Mouse (Mus musculus) cerebellum, adult 9-11 months (tissue): ENCODE data around the gene Inpp5b.

ENCODE experiments used
- DNase-seq: peaks from one replicate; pipeline ENCODE4 v3.0.0; 2022

Inpp5b gene

DNA sequence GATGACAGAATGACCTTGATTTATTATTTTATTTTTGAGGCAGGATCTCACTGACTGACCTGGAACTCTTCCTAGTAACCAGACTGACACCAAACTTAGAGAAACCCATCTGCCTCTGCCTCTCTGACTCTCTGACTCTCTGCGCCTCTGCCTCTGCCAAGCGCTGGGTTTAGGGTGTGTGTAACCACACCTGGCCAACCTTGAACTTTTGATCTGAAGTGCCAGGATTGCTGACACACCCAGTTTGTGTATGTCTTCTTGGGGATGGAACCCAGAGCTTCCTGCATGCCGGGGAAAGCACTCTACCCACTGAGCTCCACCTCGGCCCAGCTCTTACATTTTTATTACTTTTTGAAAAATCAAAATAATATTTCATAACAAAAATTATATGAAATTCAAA lies 77.2 kb downstream of the Inpp5b start:
- no peak for DNase-seq

DNA sequence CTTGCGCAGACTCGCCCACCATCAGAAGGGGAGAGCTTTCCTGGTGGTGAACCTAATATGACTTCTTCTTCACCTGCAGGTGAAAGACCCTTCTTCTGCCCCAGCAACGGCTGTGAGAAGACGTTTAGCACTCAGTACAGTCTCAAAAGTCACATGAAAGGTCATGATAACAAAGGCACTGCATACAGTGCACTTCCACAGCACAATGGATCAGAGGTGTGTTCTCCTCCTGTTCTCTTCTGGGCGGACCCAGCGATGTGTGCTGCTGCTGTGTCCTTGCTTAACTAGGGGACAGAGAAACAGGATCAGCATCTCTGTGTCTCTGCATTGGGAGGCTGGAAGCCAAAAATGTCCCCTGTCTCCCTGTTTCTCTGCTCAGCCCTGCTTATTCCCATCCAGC lies 83.3 kb downstream of the Inpp5b start:
- DNase-seq, result no peak

DNA sequence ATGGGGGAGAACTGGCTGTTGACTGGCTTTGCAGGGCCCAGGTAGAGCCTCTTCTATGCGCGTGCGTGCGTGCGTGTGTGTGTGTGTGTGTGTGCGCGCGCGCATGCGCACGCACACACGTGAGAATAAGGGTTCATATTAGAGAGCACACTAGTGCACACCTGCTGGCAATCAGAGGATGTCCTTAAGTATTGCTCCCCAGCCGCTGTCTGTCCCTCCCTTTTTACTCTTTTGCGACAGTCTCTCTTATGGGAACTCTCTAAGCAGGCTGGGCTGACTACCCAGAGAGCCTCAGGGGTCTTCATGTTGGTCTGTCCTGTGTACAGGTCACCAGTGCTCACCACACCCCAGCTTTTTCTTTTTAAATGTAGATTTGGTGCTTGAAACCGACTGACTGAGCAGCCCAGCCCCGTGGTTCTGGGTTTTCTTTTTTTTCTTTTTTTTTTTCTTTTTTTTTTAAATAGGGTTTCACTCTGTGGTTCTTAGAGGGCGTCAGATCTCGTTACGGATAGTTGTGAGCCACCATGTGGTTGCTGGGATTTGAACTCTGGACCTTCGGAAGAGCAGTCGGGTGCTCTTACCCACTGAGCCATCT lies 83.8 kb downstream of the Inpp5b start:
- no peak for DNase-seq

GRCm38 (mm10) chr4:124829671-124830070 lies 88.0 kb downstream of the Inpp5b start:
- DNase-seq, result no peak

GRCm38 (mm10) chr4:124832796-124833195 lies 91.1 kb downstream of the Inpp5b start:
- no peak for DNase-seq

DNA sequence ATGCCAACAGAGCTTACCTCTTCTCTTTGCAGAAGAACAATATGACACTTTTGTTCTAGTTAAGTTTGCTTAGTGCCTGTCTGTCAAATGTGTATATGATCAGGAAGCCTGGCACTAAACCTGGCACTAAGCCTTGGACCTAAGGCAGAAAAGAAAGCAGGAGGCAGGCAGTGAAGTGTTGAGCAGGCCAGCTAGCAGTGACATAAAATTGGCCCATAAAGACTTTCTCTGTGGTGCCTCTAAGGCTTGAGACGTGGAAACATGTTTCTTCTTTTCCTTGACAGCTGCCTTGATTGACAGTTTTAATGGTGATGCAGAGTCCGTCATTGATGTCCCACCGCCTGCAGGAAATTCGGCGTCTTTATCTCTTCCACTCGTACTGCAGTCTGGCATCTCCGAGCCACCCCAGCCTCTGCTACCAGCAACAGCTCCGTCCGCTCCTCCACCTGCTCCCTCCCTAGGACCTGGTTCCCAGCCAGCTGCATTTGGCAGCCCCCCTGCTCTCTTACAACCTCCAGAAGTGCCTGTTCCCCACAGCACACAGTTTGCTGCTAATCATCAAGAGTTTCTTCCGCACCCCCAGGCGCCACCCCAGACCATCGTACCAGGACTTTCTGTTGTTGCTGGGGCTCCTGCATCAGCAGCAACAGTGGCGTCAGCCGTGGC lies 96.5 kb downstream of the Inpp5b start:
- DNase-seq, result peak; percentile 35

GRCm38 (mm10) chr4:124840998-124841397 lies 99.3 kb downstream of the Inpp5b start:
- DNase-seq, result no peak

DNA sequence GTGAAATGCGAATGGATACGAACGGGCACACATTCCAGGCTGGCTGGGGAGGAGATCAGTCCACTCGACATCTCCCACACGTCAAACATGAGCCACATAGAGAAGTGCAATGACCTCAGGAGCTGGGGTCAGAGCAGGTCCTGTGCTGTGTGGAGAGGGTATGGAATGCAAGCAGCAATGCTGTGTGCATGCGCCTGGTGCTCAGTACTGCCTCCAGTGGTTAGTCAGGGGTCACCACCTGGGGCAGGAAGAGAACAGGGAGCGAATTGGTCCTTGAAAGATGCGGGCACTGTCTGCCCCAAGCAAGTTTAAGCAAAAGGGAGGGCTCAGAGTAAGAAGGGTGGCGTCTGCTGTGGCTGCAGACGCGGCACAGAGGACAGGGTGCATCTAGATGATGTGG lies 101.8 kb downstream of the Inpp5b start:
- peak; percentile 41 for DNase-seq

DNA sequence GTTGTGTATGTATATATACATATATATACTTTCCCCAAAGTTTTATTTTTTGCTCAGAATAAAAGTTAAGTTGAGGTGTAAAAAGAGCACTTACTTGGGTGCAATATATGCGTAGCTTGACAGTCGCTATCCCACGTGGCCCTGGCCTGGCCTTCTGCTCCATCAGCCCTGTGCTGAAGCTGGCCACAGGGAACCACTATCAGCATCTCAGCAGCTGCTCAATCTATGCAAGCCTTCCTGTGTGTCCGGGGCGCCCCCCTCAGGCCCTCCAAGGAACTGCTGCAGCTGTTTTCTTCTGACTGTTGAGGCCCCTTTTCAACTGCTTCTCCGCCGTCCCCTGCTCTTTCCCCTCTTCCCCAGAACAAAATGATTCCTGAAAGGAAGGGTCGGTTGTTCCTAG lies 105.9 kb downstream of the Inpp5b start:
- peak; percentile 82 for DNase-seq

DNA sequence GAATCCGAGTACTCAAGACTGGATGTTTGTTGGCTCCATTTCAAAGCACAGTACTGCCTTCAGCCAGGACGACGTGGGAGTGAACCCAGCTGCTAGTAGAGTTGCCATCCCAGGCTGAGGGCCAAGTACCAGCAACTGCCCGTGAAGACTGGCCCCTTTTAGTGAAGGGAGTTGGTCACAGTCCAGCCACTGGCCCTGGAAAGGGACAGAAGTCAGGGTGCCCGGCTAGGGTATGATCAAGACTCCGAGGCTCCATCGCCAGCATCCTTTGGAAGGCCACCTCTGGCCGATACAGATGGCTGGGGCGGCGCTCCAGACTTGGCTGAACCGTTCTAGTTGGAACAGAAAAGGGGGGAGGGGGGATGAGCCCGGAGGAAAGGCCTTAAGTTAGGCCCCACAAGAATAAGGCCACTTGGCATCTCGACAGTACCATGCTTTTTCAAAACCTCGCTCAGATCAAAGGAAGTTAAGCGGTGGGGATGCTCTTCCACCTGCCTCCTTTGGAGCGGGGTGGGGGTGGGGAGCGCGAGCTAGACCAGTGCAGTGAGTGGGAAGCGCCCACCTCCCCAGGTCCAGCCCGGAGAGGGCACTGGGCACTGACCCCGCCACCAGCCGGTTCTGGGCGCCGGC lies 108.1 kb downstream of the Inpp5b start:
- peak; percentile 82 for DNase-seq

DNA sequence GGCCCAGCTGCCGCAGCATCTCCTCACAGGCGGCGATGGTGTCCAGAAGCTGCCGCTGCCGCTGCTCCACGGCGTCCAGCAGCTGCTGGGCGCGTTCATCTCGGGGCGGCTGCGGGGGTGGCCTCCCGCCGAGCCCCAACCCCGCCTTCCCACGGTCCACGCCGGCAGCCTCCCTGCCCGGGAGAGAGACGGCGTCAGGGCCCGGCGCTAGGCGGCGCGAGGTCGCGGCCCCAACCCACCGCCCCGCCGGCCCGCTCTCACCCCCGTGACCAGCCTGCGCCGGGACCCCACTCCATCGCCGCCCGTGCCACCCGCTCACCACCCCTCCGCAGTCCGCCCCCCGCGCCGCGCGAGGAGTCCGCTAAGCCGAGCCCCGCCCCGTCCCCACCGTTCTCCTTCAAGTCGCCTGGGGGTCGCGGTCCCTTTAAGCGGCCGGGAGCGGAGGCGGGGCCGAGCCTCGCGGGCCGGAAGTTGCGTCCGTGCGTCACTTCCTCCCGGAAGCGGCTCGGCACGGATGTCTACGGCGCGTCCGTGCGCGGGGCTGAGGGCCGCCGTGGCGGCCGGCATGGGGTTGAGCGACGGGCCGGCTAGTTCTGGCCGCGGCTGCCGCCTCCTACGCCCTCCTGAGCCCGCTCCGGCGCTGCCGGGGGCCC lies 108.7 kb downstream of the Inpp5b start, which contains the start of gene Yrdc:
TSS of gene Yrdc (plus strand) at position 419 of the 653 bp plus-strand sequence.
- peak; percentile 95 for DNase-seq
